Mouse (Mus musculus): ENCODE measurements around the gene Tmem259. TPM values are rescaled to one million over a fixed set of nuclear protein-coding genes. Genes with fewer than 3 reads are reported as not detected.

Tmem259 gene
- polyA plus RNA-seq, 1 experiment from 2014 or later: 17.2 TPM

DNA sequence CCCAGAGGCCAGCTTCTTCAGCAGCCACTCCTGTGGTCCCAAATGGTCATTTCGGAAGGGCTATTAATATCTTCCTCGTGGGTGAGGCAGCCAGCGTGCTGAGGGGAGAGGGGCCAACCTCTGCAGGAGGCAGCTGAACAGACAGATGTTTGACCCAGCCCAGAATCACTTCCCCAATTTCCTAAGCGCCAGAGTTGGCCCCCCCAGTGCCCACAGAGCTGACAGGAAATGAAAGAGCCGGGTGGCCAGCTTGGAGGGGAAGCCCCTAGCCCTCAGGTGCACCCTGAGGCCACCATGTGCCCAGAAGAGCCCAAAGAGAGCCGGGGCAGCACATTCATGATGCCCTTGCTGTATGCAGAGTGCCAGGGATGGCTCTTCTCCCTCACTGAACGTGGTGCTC is 43.4 kb downstream of the Tmem259 start:
- no peaks in the 10 kb centered on the region for H3K9me3 ChIP-seq (replicated peaks)
- H3K36me3 ChIP-seq: peaks cover 55% of the 10 kb centered on the region
- H3K9ac ChIP-seq: no peak overlapping the region
- no peak overlapping the region for H3K4me3 ChIP-seq
- H3K4me2 ChIP-seq: no peak overlapping the region
- peaks cover 90% of the 10 kb centered on the region for H3K4me1 ChIP-seq
- H3K27me3 ChIP-seq (replicated peaks): no peaks in the 10 kb centered on the region
- WGBS (ENCODE audit: insufficient replicate concordance): 32% methylated on average over 7 of the region's 7 CpGs
- no peak for ATAC-seq
- H3K27ac ChIP-seq: peak overlapping the region; percentile 10; the same call in 1 of the 2 replicates

- Histone ChIP-seq H3K4me1 (peaks cover 90% of the 10 kb centered on the region), H3K9ac (no peak overlapping the region), H3K9me3 (replicated peaks) (no peaks in the 10 kb centered on the region), H3K36me3 (peaks cover 73% of the 10 kb centered on the region), H3K27ac (peak overlapping the region; percentile 71), H3K4me2 (peak overlapping the region; percentile 15; the same call in 1 of the 2 replicates), H3K27me3 (replicated peaks) (no peaks in the 10 kb centered on the region), H3K4me3 (no peak overlapping the region)
- 70% methylated on average over 11 of the region's 11 CpGs for WGBS (ENCODE audit: insufficient replicate concordance)
- ATAC-seq: peak; percentile 44
Observed at GRCm38 (mm10) chr10:79937775-79938526, 46.2 kb downstream of the Tmem259 start.

- Histone ChIP-seq H3K9ac (no peak overlapping the region), H3K36me3 (peaks cover 79% of the 10 kb centered on the region), H3K4me1 (peaks cover 92% of the 10 kb centered on the region), H3K27me3 (replicated peaks) (no peaks in the 10 kb centered on the region), H3K4me3 (no peak overlapping the region), H3K9me3 (replicated peaks) (no peaks in the 10 kb centered on the region), H3K27ac (peak overlapping the region; percentile 71), H3K4me2 (peak overlapping the region; percentile 9)
- 72% methylated on average over 27 of the region's 27 CpGs for WGBS (ENCODE audit: insufficient replicate concordance)
- ATAC-seq: 0 out of 2 replicates have a peak, but pooled peaks have one; percentile 5
Observed at GRCm38 (mm10) chr10:79936911-79937441, 47.2 kb downstream of the Tmem259 start.

- 63% methylated on average over 10 of the region's 10 CpGs for WGBS (ENCODE audit: insufficient replicate concordance)
- Histone ChIP-seq H3K27ac (peak overlapping the region; percentile 71), H3K9me3 (replicated peaks) (no peaks in the 10 kb centered on the region), H3K4me3 (no peak overlapping the region), H3K27me3 (replicated peaks) (no peaks in the 10 kb centered on the region), H3K4me2 (peak overlapping the region; percentile 9; the same call in 1 of the 2 replicates), H3K9ac (no peak overlapping the region), H3K4me1 (peaks cover 92% of the 10 kb centered on the region), H3K36me3 (peaks cover 79% of the 10 kb centered on the region)
- no peak for ATAC-seq
Observed at GRCm38 (mm10) chr10:79936284-79936910, 47.7 kb downstream of the Tmem259 start.

- H3K4me2 ChIP-seq: no peak overlapping the region
- H3K36me3 ChIP-seq: peaks cover 84% of the 10 kb centered on the region
- WGBS (ENCODE audit: insufficient replicate concordance): 86% methylated on average over 16 of the region's 16 CpGs
- no peak for ATAC-seq
- H3K4me3 ChIP-seq: no peak overlapping the region
- H3K9me3 ChIP-seq (replicated peaks): no peaks in the 10 kb centered on the region
- H3K27me3 ChIP-seq (replicated peaks): no peaks in the 10 kb centered on the region
- no peak overlapping the region for H3K9ac ChIP-seq
- peaks cover 98% of the 10 kb centered on the region for H3K4me1 ChIP-seq
- 0 out of 2 replicates have a peak overlapping the region, but pooled peaks have one; percentile 29 for H3K27ac ChIP-seq
Observed at GRCm38 (mm10) chr10:79934794-79935569, 49.1 kb downstream of the Tmem259 start.

- WGBS (ENCODE audit: insufficient replicate concordance): 65% methylated on average over 13 of the region's 13 CpGs
- Histone ChIP-seq H3K4me1 (peaks cover 98% of the 10 kb centered on the region), H3K9ac (no peak overlapping the region), H3K27me3 (replicated peaks) (no peaks in the 10 kb centered on the region), H3K9me3 (replicated peaks) (no peaks in the 10 kb centered on the region), H3K4me2 (peak overlapping the region; percentile 6; the same call in 1 of the 2 replicates), H3K4me3 (no peak overlapping the region), H3K27ac (peak overlapping the region; percentile 29; the same call in 1 of the 2 replicates), H3K36me3 (peaks cover 83% of the 10 kb centered on the region)
- ATAC-seq: no peak
Observed at GRCm38 (mm10) chr10:79934272-79934721, 49.8 kb downstream of the Tmem259 start.

GRCm38 (mm10) chr10:79933861-79934260 is 50.3 kb downstream of the Tmem259 start:
- Histone ChIP-seq H3K27ac (0 out of 2 replicates have a peak overlapping the region, but pooled peaks have one; percentile 18), H3K4me1 (peaks cover 98% of the 10 kb centered on the region), H3K27me3 (replicated peaks) (no peaks in the 10 kb centered on the region), H3K36me3 (peaks cover 82% of the 10 kb centered on the region), H3K9ac (0 out of 2 replicates have a peak overlapping the region, but pooled peaks have one; percentile 4), H3K4me2 (0 out of 2 replicates have a peak overlapping the region, but pooled peaks have one; percentile 6), H3K4me3 (no peak overlapping the region), H3K9me3 (replicated peaks) (no peaks in the 10 kb centered on the region)
- WGBS (ENCODE audit: insufficient replicate concordance): 72% methylated on average over 6 of the region's 6 CpGs
- no peak for ATAC-seq

DNA sequence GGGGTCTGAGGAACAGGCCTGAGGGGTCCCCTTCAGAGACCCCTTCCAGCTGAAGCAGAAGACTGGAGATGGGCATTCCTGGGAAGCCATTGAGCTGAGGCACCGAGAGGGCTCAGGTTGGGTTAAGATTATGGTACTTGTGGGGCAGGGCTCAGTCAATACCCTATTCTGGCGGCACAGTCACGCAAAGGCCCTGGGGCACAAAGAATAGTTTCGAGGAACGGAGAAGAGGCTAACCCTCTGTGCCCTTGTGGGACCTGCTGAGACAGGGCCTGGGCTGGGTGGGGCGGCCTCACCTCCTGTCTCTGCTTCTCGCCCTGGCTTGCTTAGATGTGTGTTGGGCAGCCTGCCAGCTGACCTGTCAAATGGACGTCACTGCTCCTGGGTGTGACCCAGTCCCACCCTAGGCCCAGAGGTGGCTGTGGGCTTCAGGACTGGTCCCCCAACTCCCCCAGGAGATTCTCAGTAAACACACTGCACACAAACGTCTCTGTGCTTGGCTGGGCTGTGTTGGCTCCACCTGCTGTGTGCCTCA is 50.9 kb downstream of the Tmem259 start:
- Histone ChIP-seq H3K4me2 (0 out of 2 replicates have a peak overlapping the region, but pooled peaks have one; percentile 26), H3K9ac (0 out of 2 replicates have a peak overlapping the region, but pooled peaks have one; percentile 4), H3K4me3 (no peak overlapping the region), H3K27me3 (replicated peaks) (no peaks in the 10 kb centered on the region), H3K27ac (0 out of 2 replicates have a peak overlapping the region, but pooled peaks have one; percentile 18), H3K36me3 (peaks cover 78% of the 10 kb centered on the region), H3K4me1 (peaks cover 98% of the 10 kb centered on the region), H3K9me3 (replicated peaks) (no peaks in the 10 kb centered on the region)
- 69% methylated on average over 9 of the region's 9 CpGs for WGBS (ENCODE audit: insufficient replicate concordance)
- no peak for ATAC-seq

GRCm38 (mm10) chr10:79932736-79933135 is 51.4 kb downstream of the Tmem259 start:
- WGBS (ENCODE audit: insufficient replicate concordance): 55% methylated on average over 8 of the region's 8 CpGs
- H3K27me3 ChIP-seq (replicated peaks): no peaks in the 10 kb centered on the region
- peak overlapping the region; percentile 26; the same call in 1 of the 2 replicates for H3K4me2 ChIP-seq
- H3K9ac ChIP-seq: no peak overlapping the region
- no peaks in the 10 kb centered on the region for H3K9me3 ChIP-seq (replicated peaks)
- peak overlapping the region; percentile 18; the same call in 1 of the 2 replicates for H3K27ac ChIP-seq
- peaks cover 73% of the 10 kb centered on the region for H3K36me3 ChIP-seq
- no peak overlapping the region for H3K4me3 ChIP-seq
- H3K4me1 ChIP-seq: peaks cover 98% of the 10 kb centered on the region
- ATAC-seq: no peak

DNA sequence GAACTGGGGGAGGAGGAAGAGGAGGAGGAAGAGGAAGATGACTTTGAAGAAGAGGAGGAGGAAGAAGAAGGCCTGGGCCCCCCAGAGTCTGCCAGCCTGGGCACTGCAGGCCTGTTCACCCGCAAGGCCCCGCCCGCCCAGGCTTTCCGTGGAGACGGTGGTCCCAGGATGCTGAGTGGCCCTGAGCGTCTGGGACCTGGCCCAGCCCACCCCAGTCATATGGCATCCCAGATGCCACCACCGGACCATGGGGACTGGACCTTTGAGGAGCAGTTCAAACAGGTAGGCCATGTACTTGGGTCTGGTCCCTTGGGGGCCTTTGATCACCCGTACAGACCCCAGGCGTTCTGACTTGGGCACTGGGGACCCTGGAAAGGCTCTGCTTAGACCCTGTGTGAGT is 52.3 kb downstream of the Tmem259 start:
- Histone ChIP-seq H3K9ac (no peak overlapping the region), H3K4me1 (peaks cover 89% of the 10 kb centered on the region), H3K9me3 (replicated peaks) (no peaks in the 10 kb centered on the region), H3K27me3 (replicated peaks) (no peaks in the 10 kb centered on the region), H3K36me3 (peaks cover 65% of the 10 kb centered on the region), H3K4me2 (0 out of 2 replicates have a peak overlapping the region, but pooled peaks have one; percentile 2), H3K4me3 (no peak overlapping the region), H3K27ac (no peak overlapping the region)
- ATAC-seq: no peak
- 75% methylated on average over 9 of the region's 9 CpGs for WGBS (ENCODE audit: insufficient replicate concordance)

DNA sequence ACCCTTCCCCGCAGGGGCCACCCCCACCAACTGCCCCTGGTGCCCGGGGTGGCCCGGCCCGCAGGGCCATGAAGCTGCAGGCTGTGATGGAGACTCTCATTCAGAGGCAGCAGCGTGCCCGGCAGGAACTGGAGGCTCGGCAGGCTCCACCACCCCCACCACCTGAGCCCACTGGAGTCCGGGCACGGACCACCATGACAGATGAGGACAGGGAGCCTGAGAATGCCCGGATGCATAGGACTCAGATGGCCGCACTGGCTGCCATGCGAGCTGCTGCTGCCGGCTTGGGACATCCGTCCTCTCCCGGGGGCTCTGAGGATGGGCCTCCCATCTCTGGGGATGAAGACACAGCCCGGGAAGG is 53.3 kb downstream of the Tmem259 start:
- no peaks in the 10 kb centered on the region for H3K9me3 ChIP-seq (replicated peaks)
- no peaks in the 10 kb centered on the region for H3K27me3 ChIP-seq (replicated peaks)
- H3K4me2 ChIP-seq: 0 out of 2 replicates have a peak overlapping the region, but pooled peaks have one; percentile 96
- no peak overlapping the region for H3K9ac ChIP-seq
- H3K4me3 ChIP-seq: no peak overlapping the region
- H3K36me3 ChIP-seq: peaks cover 57% of the 10 kb centered on the region
- 84% methylated on average over 16 of the region's 16 CpGs for WGBS (ENCODE audit: insufficient replicate concordance)
- H3K27ac ChIP-seq: no peak overlapping the region
- ATAC-seq: no peak
- peaks cover 88% of the 10 kb centered on the region for H3K4me1 ChIP-seq

Data from liver, embryonic 12.5 days (tissue).